Mouse (Mus musculus): ENCODE measurements around the gene Dab2ip. TPM values are rescaled to one million over a fixed set of nuclear protein-coding genes. Genes with fewer than 3 reads are reported as not detected.
A peak's percentile ranks its signal among the peaks of the same experiment; 100 is the strongest.

Dab2ip gene
- polyA plus RNA-seq, 1 experiment from 2014 or later: 47.9 TPM

DNA sequence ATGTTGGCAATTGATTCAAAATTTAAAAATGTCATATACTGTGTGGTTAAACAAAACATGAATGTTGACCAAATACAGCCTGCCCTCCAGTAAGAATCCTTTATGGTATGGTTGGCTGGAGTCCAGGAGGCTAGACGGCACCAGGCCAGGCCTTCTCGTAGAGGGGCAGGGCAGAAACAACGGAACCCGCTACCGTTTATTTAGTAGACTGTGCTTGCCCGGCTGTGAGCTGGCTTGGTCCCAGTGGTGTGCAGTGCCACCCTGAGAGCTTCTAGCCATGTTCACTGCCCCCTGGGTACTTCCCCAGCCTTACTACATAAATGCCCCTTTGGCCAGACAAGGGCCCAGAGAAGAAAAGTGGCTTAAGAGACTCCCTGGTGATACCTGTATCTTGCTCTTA lies 122.8 kb downstream of the Dab2ip start:
- ATAC-seq (ENCODE audit: low FRiP score, low read depth): no peak

DNA sequence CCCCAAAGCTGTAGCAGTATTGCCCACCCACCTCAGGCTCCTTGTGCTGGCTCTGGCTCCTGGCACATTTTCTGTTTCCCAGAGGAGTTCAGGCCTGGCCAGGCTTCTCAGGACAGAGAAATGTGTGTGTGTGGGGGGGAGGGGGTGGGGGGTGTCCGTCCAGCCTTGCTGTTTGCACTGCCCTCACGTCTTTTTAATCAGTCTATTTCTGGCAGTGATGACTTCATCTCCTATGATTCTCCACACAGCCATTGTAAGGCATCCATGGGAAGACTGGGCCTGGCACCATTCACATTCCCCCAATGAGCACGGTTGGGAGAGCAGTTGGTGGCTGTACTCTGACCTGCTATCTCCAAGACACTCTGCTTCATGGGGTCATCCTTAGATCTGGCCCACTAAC lies 125.9 kb downstream of the Dab2ip start:
- no peak overlapping the region; the same call in 1 of the 2 replicates for H3K27ac ChIP-seq (replicated peaks)
- WGBS: 29% methylated on average over 3 of the region's 3 CpGs
- H3K4me3 ChIP-seq: no peak overlapping the region
- H3K36me3 ChIP-seq: no peaks in the 10 kb centered on the region
- no peak overlapping the region for H3K9ac ChIP-seq (replicated peaks)
- ATAC-seq (ENCODE audit: low FRiP score, low read depth): no peak
- H3K9me3 ChIP-seq: no peaks in the 10 kb centered on the region
- H3K4me1 ChIP-seq: peaks cover 80% of the 10 kb centered on the region
- H3K27me3 ChIP-seq: no peaks in the 10 kb centered on the region
- H3K4me2 ChIP-seq (replicated peaks): no peak overlapping the region

More for the DNA sequence above, 122.8 kb downstream of the Dab2ip start:
- no peak overlapping the region for H3K4me2 ChIP-seq (replicated peaks)
- WGBS: 57% methylated on average over 6 of the region's 6 CpGs
- no peaks in the 10 kb centered on the region for H3K27me3 ChIP-seq
- no peaks in the 10 kb centered on the region for H3K36me3 ChIP-seq
- H3K4me3 ChIP-seq: no peak overlapping the region
- no peaks in the 10 kb centered on the region for H3K9me3 ChIP-seq
- H3K27ac ChIP-seq (replicated peaks): no peak overlapping the region
- no peak overlapping the region for H3K9ac ChIP-seq (replicated peaks)
- H3K4me1 ChIP-seq: peaks cover 90% of the 10 kb centered on the region

DNA sequence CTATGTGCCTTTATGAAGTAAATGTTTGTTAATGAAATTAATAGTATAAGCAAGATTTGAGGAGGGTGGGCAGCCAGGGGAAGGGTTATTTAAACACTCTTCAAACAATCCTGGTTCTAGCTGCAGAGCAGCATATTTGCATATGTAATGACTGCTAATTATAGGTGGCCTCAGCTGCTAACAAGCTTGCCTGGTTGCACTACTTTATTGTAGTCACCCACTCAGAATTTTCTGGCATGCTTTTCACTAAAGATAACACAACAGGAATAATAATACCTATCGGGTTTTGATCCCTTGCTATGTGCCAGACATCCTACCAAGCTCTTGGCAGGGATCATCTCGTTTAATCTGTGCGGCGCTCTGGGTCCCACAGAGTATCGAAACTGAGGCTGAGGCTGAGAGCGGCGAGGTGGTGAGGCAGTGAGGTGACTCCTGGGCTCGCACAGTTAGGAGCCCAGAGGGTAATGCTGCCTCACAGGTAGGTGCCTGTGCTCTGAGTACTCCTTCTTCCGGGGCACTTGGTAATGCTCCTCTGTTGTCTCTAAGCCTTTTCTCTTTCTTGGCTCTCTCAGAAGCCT lies 126.8 kb downstream of the Dab2ip start:
- Histone ChIP-seq H3K27me3 (no peaks in the 10 kb centered on the region), H3K9ac (replicated peaks) (no peak overlapping the region), H3K4me3 (no peak overlapping the region), H3K9me3 (no peaks in the 10 kb centered on the region), H3K27ac (replicated peaks) (no peak overlapping the region), H3K4me2 (replicated peaks) (no peak overlapping the region), H3K4me1 (peaks cover 72% of the 10 kb centered on the region), H3K36me3 (no peaks in the 10 kb centered on the region)
- WGBS: 52% methylated on average over 9 of the region's 9 CpGs
- ATAC-seq (ENCODE audit: low FRiP score, low read depth): no peak

- Histone ChIP-seq H3K9me3 (no peaks in the 10 kb centered on the region), H3K4me3 (no peak overlapping the region), H3K9ac (replicated peaks) (no peak overlapping the region), H3K27me3 (peaks cover 3% of the 10 kb centered on the region; the same call in 1 of the 2 replicates), H3K4me1 (peaks cover 72% of the 10 kb centered on the region), H3K4me2 (replicated peaks) (no peak overlapping the region), H3K36me3 (no peaks in the 10 kb centered on the region), H3K27ac (replicated peaks) (no peak overlapping the region)
- ATAC-seq (ENCODE audit: low FRiP score, low read depth): no peak
- WGBS: 96% methylated on average over 7 of the region's 7 CpGs
Observed at GRCm38 (mm10) chr2:35686104-35686503, 128.0 kb downstream of the Dab2ip start.

DNA sequence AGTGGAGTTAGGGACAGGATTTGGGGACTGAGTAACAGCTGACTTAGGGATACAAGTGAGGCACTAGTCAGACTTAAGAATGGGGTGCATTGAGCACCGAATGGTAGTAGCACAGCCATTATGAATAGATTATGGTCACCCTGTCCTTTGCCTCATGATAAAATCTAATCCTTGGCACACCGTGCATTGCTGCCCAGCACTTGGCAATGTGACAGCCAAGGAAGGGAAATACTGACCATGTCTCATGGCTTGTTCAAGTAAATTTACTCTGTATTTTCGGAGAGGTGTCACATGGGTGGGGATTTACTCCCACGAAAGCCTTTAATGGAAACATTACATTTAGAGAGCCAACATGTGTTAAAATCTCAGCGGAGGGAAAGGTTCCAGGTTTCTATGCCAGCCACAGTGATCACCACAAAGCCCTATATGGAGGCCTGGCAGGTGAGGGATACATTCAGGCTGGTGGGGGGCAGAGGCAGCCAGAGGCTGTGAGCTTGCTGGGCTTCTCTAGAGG lies 129.5 kb downstream of the Dab2ip start:
- no peak overlapping the region for H3K4me2 ChIP-seq (replicated peaks)
- peaks cover 3% of the 10 kb centered on the region; the same call in 1 of the 2 replicates for H3K27me3 ChIP-seq
- no peak overlapping the region for H3K27ac ChIP-seq (replicated peaks)
- no peaks in the 10 kb centered on the region for H3K36me3 ChIP-seq
- H3K9me3 ChIP-seq: no peaks in the 10 kb centered on the region
- ATAC-seq (ENCODE audit: low FRiP score, low read depth): no peak
- peaks cover 76% of the 10 kb centered on the region for H3K4me1 ChIP-seq
- no peak overlapping the region for H3K9ac ChIP-seq (replicated peaks)
- no peak overlapping the region for H3K4me3 ChIP-seq
- 90% methylated on average over 5 of the region's 5 CpGs for WGBS

GRCm38 (mm10) chr2:35688121-35688520 lies 130.1 kb downstream of the Dab2ip start:
- H3K4me3 ChIP-seq: no peak overlapping the region
- H3K9ac ChIP-seq (replicated peaks): no peak overlapping the region
- WGBS: 83% methylated on average over 4 of the region's 4 CpGs
- H3K36me3 ChIP-seq: no peaks in the 10 kb centered on the region
- H3K9me3 ChIP-seq: no peaks in the 10 kb centered on the region
- no peak overlapping the region for H3K4me2 ChIP-seq (replicated peaks)
- peaks cover 3% of the 10 kb centered on the region; the same call in 1 of the 2 replicates for H3K27me3 ChIP-seq
- ATAC-seq (ENCODE audit: low FRiP score, low read depth): no peak
- no peak overlapping the region for H3K27ac ChIP-seq (replicated peaks)
- H3K4me1 ChIP-seq: peaks cover 78% of the 10 kb centered on the region

DNA sequence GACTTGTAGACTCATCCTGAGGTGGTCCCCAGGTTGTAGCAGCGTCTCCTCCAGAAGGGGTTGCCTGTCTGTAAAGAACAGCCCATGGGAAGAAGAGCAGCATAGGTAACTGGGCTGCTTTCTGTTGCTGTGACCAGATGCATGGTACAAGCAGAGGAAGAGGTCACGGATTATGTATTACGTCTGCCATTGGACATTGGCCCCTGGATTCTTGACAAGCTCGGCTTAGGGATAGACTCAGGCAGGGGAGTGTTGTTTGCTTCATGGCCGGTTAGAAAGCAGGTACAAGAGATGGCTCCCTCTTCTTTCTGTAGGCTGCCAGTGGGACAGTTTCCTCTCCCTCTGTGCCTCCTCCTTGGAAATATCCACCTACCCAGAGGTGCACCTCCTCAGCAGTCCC lies 130.5 kb downstream of the Dab2ip start:
- H3K27ac ChIP-seq (replicated peaks): no peak overlapping the region
- peaks cover 74% of the 10 kb centered on the region for H3K4me1 ChIP-seq

DNA sequence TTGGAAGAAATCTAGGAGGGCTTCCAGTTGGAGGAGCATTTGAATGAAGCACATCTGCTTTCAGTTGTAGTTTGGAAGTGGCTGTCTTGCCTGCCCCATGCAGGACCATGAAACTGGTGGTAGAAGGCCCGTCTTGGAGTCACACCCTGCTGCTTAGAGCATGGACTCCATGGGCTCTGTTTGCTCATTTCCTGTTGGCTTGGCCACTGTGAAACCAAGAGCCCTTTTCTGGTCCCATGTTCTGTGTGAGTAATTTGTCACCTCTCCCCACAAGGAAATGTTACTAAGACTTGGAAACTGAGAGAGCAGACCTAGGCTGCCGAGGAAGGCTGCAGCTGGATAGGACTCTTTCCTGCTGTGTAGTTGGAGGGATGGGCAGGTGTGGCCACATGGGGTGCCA lies 131.8 kb downstream of the Dab2ip start:
- ATAC-seq (ENCODE audit: low FRiP score, low read depth): no peak
- Histone ChIP-seq H3K9me3 (no peaks in the 10 kb centered on the region), H3K27ac (replicated peaks) (0 out of 2 replicates have a peak overlapping the region, but pooled peaks have one; percentile 11), H3K4me1 (peaks cover 72% of the 10 kb centered on the region), H3K4me3 (no peak overlapping the region), H3K4me2 (replicated peaks) (no peak overlapping the region), H3K27me3 (peaks cover 3% of the 10 kb centered on the region; the same call in 1 of the 2 replicates), H3K9ac (replicated peaks) (no peak overlapping the region), H3K36me3 (no peaks in the 10 kb centered on the region)
- 75% methylated on average over 2 of the region's 2 CpGs for WGBS

More for the DNA sequence above, 130.5 kb downstream of the Dab2ip start:
- Histone ChIP-seq H3K4me2 (replicated peaks) (no peak overlapping the region), H3K27me3 (peaks cover 3% of the 10 kb centered on the region; the same call in 1 of the 2 replicates), H3K4me3 (no peak overlapping the region), H3K9ac (replicated peaks) (no peak overlapping the region), H3K9me3 (no peaks in the 10 kb centered on the region), H3K36me3 (no peaks in the 10 kb centered on the region)
- ATAC-seq (ENCODE audit: low FRiP score, low read depth): no peak
- WGBS: 88% methylated on average over 5 of the region's 5 CpGs

DNA sequence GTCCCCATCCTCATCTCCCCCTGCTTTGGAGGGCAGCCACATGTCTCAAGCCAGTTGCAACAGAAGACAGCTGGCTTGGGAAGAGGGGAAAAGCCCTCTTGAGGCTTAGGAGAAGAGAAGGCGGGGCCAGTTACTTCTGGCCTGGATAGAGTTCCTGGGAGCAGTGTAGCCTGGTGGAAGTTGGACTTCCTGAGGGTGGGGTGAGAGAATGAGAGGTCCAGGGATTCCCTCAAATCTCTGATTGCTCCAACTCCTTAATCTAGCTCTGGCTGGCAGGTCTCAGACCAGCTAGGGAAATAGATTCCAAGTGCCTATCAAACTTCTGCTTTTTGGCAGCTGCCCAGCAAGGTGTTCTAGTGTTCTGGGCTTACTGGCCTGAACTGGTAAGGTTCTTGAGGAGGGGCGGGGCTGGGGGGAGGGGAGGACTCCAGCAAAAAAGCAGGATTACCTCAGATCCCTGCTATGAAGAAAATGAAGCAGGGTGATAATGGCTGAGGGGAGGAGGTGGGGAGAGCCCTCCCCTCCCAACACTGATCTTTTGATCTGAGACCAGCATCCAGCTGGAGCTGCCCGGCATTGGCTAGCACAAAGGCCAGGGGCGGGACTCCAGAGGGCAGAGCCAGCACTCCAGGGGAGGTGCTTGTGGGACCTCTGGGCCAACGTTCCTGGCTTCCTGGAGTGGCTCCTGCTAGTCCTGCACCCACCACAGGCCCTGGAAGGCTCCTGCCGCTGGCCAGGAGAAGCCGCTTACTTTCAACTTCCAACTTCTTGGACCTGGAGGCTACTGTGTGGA lies 133.4 kb downstream of the Dab2ip start:
- no peak overlapping the region for H3K9ac ChIP-seq (replicated peaks)
- peak overlapping the region; percentile 62 for H3K27ac ChIP-seq (replicated peaks)
- H3K4me1 ChIP-seq: peaks cover 76% of the 10 kb centered on the region

GRCm38 (mm10) chr2:35692272-35692900 lies 134.3 kb downstream of the Dab2ip start:
- no peak overlapping the region for H3K4me2 ChIP-seq (replicated peaks)
- H3K27ac ChIP-seq (replicated peaks): no peak overlapping the region

More for the DNA sequence above, 133.4 kb downstream of the Dab2ip start:
- 7% methylated on average over 7 of the region's 7 CpGs for WGBS
- no peaks in the 10 kb centered on the region for H3K36me3 ChIP-seq
- peak; percentile 74 for ATAC-seq (ENCODE audit: low FRiP score, low read depth)
- H3K4me3 ChIP-seq: no peak overlapping the region
- peaks cover 3% of the 10 kb centered on the region; the same call in 1 of the 2 replicates for H3K27me3 ChIP-seq
- H3K9me3 ChIP-seq: no peaks in the 10 kb centered on the region
- 0 out of 2 replicates have a peak overlapping the region, but pooled peaks have one; percentile 13 for H3K4me2 ChIP-seq (replicated peaks)

DNA sequence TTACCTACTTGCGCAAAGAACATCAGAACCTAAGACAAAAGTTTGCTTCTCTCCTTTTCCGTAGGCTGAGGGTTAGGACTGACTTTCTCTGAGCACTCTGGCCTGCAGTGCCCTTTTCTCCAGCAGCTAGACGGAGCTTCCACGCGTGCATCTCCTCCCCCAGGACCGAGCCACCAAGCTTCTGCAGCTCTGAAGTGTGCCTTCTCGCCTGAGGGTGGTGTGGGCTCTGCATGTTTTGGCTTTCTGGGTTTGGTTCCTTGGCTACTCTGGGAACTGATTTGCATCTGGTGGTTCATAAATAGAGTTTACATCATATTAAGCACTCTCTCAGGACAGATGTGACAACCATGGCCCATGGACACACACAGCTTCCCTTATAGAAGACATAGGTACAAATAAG lies 135.0 kb downstream of the Dab2ip start:
- 83% methylated on average over 7 of the region's 7 CpGs for WGBS
- H3K4me1 ChIP-seq: peaks cover 73% of the 10 kb centered on the region
- no peaks in the 10 kb centered on the region for H3K9me3 ChIP-seq
- no peak overlapping the region for H3K4me3 ChIP-seq
- no peak for ATAC-seq (ENCODE audit: low FRiP score, low read depth)
- no peak overlapping the region for H3K9ac ChIP-seq (replicated peaks)
- H3K4me2 ChIP-seq (replicated peaks): no peak overlapping the region
- no peaks in the 10 kb centered on the region for H3K36me3 ChIP-seq
- H3K27me3 ChIP-seq: peaks cover 3% of the 10 kb centered on the region; the same call in 1 of the 2 replicates
- H3K27ac ChIP-seq (replicated peaks): no peak overlapping the region

More at GRCm38 (mm10) chr2:35692272-35692900, 134.3 kb downstream of the Dab2ip start:
- Histone ChIP-seq H3K36me3 (no peaks in the 10 kb centered on the region), H3K9me3 (no peaks in the 10 kb centered on the region), H3K4me1 (peaks cover 78% of the 10 kb centered on the region), H3K9ac (replicated peaks) (no peak overlapping the region), H3K4me3 (no peak overlapping the region), H3K27me3 (peaks cover 3% of the 10 kb centered on the region; the same call in 1 of the 2 replicates)
- ATAC-seq (ENCODE audit: low FRiP score, low read depth): no peak
- 88% methylated on average over 11 of the region's 11 CpGs for WGBS

GRCm38 (mm10) chr2:35694111-35694510 lies 136.0 kb downstream of the Dab2ip start:
- H3K9me3 ChIP-seq: no peaks in the 10 kb centered on the region
- peaks cover 70% of the 10 kb centered on the region for H3K4me1 ChIP-seq
- H3K4me2 ChIP-seq (replicated peaks): no peak overlapping the region
- no peaks in the 10 kb centered on the region for H3K36me3 ChIP-seq
- H3K27me3 ChIP-seq: peaks cover 3% of the 10 kb centered on the region; the same call in 1 of the 2 replicates
- H3K27ac ChIP-seq (replicated peaks): no peak overlapping the region
- H3K4me3 ChIP-seq: no peak overlapping the region
- no peak overlapping the region for H3K9ac ChIP-seq (replicated peaks)
- WGBS: 46% methylated on average over 2 of the region's 2 CpGs
- ATAC-seq (ENCODE audit: low FRiP score, low read depth): no peak
